Mouse (Mus musculus): ENCODE measurements around the gene Rgs7.

DNA sequence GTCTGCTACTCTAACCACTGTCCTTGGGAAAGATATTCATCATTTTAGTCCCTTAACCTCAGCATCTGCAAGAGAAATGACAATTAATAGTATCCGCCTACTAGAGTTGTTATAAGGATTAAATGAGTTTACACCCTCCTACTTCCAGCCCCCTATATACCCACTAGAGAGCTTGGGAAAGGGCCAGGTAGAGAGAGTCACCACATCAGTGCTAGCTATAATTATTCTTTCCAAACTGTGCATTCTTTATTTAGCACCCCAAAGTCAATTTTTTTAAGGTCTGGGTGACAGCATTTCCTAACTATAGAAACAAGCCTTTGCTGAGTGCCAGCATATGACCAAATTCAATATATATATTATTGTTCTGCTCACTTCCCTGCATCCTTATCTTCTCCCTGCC, 195.4 kb downstream of the Rgs7 start:
- TF ChIP-seq POLR2A (IDR thresholded peaks at IDR 0.05; ENCODE audit: borderline replicate concordance, insufficient read depth, low read length) = no peak
- TF ChIP-seq CTCF (IDR thresholded peaks at IDR 0.05; ENCODE audit: borderline replicate concordance, insufficient read depth, low read depth, low read length) = no peak

All from cerebellum, adult 2 months (tissue).